Mouse (Mus musculus) left cerebral cortex, adult 9 months (tissue): ENCODE data around the gene Khdc3.
"Not testable (repeated sequence)": the region's sequence is repeated elsewhere in the genome, so short reads cannot be mapped to it uniquely, and the experiment has no call there.

Experiments
- DNase-seq, 2 experiments: peaks; one replicate each; pipeline ENCODE4 v3.0.0; 2022; ENCODE audit warnings: low spot score in 2 of 2

Gene Khdc3

DNA sequence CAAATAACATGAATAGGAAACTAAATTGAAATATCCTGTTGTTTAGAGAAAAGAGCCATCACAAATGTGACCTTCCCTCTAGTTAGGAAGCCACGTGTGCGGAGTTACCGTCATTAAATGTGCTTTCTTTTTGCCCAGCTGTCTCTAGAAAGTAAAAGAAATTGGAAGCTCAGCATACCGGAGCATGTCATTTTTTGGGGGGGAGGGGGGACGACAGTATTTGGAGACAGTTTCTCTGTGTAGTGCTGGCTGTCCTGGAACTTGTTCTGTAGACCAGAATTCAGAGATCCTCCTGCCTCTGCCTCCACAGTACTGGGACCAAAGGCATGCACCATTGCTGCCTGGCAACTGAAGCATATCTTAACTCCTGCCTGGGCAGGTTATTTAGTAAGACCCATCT lies at the start of gene Khdc3:
TSS of gene Khdc3 (plus strand) at position 301 of the 400 bp plus-strand sequence.
- DNase-seq: no peak

- DNase-seq: no peak
These were observed 46.2 kb upstream of the Khdc3 start for GRCm38 (mm10) chr9:73055441-73055911.

- no peak for DNase-seq
These were observed 42.4 kb upstream of the Khdc3 start for GRCm38 (mm10) chr9:73059224-73059623.

DNA sequence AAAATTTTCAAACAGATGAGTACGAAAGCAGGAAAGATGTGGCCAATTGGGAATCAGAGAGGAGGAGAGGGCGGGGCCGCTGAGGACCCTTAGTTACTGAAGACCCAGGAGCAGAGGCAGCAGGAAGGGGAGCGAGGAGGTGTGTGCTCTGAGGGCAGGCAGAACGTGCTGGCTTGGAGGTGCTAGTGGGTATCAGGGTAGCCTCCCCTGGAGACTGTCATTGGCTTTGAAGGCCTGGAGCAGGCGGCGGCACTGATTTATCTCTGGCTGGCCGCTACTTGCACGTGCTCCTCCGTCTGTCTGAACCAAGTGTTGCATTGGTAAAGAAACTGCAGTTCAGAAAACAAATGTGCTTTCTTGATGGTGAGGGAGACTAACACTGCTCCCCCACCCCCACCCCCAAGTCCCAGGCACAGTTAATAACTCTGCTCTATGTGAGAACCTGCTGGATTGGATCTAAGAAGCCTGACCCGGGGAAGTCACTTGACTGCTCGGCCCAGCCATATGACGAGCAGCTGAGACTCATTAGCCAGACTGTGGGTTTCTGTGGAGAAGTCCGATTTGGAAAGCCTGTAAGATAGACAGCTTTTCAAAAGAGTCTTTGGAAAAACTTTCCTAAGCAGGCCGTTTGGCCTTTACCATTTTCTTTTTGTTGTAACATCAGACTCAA lies 37.9 kb upstream of the Khdc3 start:
- no peak for DNase-seq

DNA sequence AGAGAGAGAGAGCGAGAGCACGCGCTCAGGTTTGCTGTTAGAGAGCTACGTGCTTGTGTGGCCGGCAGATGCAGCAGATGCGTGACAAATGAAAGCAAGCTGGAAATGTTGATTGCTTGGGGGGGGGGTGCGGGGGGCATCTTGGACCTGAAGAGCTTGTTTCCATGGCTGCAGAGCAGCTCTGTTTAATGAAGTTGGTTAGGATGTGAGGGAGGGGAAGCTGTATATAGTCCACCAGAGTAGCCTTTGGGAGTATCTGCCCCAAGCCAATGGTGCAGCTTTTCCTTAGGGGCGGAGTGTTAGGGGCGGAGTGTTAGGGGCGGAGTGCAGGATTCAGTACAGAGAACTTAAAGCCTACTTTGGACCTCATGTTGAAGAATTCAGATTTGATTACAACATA lies 34.5 kb upstream of the Khdc3 start:
- no peak for DNase-seq

DNA sequence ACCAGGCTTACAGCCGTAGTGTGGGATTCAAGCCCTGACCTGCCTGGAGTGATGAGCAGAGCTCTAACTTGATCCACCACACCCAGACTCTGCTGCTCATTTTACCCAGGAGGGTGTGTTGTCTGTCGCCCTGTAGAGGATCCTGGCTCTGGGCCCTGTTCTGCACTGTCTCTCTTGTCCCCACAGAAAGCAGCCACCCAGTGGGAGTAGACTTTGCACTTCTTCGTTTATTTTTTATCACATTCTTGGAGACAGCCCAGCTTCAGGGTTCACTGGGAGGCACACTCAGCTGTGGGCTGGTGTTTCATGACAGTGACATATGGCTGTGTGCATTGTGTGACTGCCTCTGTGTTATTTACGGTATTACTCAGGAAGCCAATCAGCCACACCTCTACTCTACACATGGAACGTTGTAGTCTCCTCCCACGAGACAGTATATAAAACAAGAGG lies 33.4 kb upstream of the Khdc3 start:
- DNase-seq: peak; percentile 59 to 81

GRCm38 (mm10) chr9:73068688-73069087 lies 32.9 kb upstream of the Khdc3 start:
- no peak for DNase-seq

- peak in 1 of 2 experiments; percentile 24 for DNase-seq
These were observed 30.5 kb upstream of the Khdc3 start for GRCm38 (mm10) chr9:73070971-73071659.

DNA sequence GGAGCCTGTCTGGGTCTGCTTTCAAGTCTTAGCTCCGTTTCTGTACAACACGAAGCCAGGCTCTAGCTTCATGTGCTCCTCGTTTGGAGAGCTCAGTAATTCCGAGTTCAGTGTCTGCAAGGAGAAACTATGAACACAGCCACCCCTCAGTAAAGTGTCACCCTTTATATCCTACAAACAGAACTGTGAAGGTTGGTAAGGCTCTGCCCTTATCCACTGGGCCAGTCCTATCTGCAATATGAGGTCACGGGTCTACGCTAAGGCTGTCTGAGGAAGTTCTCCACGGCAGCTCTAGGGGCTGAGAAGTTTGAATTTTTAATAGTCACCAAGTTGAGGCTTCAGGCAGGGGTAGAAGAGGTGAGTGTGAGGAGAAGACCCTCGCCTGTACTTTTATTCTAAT lies 29.2 kb upstream of the Khdc3 start:
- no peak for DNase-seq

GRCm38 (mm10) chr9:73073169-73073568 lies 28.5 kb upstream of the Khdc3 start:
- DNase-seq: no peak

- DNase-seq: not testable (repeated sequence)
These were observed 22.3 kb upstream of the Khdc3 start for GRCm38 (mm10) chr9:73079349-73079748.

DNA sequence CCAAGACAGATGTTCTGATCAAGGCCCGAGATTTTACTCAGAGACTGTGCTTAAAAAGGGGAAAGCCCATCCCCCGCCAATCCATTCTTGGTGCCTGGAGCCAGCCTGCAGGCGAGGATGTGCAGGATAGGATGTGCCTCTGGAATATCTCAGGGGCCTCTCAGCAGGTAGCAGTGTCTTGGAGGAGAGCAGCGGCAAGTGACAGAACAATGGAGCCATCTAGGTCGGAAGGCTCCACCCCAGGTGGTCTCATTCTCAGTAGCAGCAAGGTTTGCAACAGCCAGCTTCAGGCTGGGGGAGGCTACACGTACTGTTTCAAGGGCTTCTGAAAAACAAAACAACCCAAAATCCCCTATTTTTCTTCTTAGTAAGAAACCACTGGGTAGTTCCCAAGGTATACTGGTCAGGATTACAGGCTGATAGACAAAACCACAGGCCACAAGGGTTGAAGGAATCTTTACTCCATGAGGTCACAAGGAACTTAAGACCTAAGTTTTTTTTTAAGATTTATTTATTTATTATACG lies 21.8 kb upstream of the Khdc3 start:
- DNase-seq: no peak

DNA sequence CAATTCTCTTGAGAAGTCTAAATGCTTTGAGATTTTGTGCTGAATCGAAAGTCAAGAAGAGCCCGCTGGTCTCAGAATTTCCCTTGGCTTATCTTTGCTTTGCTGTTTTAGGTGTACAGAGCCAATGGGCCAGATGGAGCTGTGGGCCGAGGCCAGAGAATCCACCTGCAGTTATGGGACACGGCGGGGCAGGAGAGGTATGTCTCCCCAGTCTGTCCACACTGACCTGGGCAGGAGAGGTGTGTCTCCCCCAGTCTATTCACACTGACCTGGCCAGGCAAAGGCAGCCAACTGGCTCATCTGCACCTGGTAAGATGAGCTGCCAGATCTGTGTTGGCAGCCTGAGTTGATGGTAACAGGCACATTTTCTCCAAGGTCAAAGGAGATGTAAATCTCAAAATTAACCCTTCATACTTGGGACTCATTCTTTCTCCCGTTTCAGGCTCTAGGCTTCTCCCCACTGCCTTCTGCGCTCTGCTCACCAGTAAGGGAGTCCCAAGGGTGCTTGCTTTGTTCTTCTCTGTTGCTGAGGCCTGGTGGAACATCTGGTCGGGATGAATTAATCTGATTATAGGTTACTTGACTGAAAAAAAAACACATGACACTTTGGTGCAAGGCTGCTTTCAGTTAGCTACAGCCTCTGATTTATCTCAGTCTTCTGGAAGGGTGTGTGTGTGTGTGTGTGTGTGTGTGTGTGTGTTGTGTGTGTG lies 19.2 kb upstream of the Khdc3 start:
- DNase-seq: no peak

- DNase-seq: no peak
These were observed 17.7 kb upstream of the Khdc3 start for GRCm38 (mm10) chr9:73083956-73084355.

- DNase-seq: no peak
These were observed 15.8 kb upstream of the Khdc3 start for GRCm38 (mm10) chr9:73085845-73086244.

DNA sequence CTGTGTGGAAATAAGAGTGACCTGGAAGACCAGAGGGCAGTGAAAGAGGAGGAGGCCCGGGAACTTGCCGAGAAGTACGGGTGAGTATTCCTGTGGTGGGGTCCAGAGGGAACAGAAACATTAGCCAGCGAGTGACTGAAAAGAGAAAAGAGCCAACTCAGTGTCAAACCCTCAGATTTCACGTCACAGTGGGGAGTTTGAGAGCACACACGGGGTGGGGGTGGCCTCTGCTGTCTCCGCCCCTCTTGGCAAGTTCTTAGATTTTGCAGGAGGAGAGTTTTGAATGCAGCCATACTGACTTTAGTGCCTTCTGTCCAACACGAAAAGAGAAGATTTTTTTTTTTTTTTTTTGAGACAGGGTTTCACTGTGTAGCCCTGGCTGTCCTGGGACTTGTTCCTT lies 14.5 kb upstream of the Khdc3 start:
- DNase-seq: no peak

DNA sequence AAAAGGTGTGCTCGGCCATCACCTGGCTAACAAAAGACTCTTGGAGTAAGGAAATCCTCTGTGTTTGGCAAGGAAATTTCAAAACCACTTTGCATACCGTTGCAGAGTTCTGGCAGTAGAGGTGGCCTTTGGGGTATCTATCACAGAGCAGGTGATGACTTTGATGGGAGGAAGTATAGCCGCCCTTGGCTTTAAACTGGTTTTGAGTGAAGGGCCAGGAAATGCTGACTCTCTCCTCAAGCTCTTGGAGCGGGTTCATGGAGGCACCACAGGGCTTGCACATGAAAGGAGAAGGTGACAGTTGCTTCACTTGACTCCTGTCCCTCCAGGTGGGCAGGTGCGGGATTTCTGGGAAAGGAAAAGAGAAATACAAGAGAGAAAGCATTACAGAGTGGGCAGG lies 14.1 kb upstream of the Khdc3 start:
- DNase-seq: no peak

GRCm38 (mm10) chr9:73089222-73089920 lies 12.3 kb upstream of the Khdc3 start:
- DNase-seq: no peak

- no peak for DNase-seq
These were observed 11.5 kb upstream of the Khdc3 start for GRCm38 (mm10) chr9:73090121-73090520.

GRCm38 (mm10) chr9:73091747-73092146 lies 9.9 kb upstream of the Khdc3 start:
- peak in 1 of 2 experiments; percentile 58 for DNase-seq

DNA sequence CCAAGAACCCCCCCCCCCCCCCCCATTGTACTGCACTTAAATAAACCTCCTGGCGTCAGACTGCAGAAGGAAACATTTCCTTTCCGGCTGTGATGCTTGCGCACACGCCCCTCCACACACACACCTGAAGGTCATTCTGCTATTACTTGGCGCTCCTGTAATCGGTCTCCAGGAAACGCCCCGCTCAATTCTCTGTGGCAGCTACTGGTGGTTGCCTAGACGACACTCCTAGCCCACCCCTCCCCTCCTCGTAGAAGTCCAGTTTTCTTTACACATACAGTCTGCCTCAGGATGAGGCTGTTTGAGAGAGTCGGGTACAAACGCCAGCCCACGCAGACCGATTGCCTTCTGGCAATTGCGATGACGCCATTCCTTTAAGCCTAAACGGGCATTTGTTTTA lies 7.1 kb upstream of the Khdc3 start:
- DNase-seq: no peak

DNA sequence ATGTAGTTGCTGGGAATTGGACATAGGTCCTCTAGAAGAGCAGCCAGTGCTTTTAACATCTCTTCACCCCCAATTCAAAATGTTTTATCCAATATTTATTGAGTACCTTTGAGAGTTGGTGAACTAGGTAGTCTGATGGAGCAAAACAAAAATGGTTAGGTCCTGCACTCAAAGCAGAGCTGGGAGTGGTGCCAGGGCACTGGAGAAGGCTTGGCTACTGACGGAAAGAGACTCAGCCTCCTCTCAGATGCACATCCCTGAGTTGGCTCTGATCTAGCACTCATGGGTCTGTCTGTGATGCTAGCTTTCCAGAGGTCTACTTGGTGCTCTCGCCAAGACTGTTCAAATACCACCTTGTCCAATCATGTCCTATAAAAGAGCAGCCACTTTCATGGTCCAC lies 3.7 kb upstream of the Khdc3 start:
- DNase-seq: no peak
